Mouse (Mus musculus) megakaryocyte, adult 5-6 weeks (primary cell): ENCODE measurements around the gene Nrxn3. TPM values are rescaled to one million over a fixed set of nuclear protein-coding genes. Genes with fewer than 3 reads are reported as not detected.

ENCODE experiments used
- ATAC-seq: 2 replicates; pipeline ENCODE4 v1.8.0; 2016; ENCODE audit warnings: mild to moderate bottlenecking, inconsistent platforms; ENCODE audit not compliant: poor library complexity, severe bottlenecking
- total RNA-seq, 2 experiments: library from RNA; stranded (forward) in 1 of 2; stranded (reverse) in 1 of 2; fragments of 153-499, 151-499 nt in 1 of 2; fragments of 221-1000, 200-1000 nt in 1 of 2; gene quantifications; 2 replicates each; pipeline versions ENCODE4 v1.2.3 to v1.2.4; 2015 to 2017

Nrxn3 gene
- total RNA-seq, 2 experiments from 2014 or later: not detected

DNA sequence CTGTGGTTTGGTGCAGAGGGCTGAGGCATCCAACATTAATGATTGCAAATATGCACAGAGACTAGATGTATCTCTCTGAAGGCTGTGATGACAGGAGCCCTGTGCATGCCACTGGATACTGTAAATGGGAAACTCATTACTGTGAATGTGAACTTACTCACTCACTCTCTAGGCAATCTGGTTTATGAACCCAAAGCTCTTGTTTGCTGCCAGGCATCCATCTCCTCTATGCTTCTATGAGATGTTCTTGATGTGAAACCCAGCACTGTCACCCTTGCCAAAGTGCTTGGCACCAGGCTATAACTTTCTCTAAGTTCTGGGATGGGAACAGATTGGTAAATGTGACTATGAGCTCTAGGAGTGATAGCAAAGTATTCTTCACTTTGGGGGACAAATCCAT, 317.5 kb downstream of the Nrxn3 start:
- no peak for ATAC-seq

GRCm38 (mm10) chr12:89041429-89042107, 318.9 kb downstream of the Nrxn3 start:
- no peak for ATAC-seq

- no peak for ATAC-seq
These were observed 326.6 kb downstream of the Nrxn3 start for GRCm38 (mm10) chr12:89049279-89049678.

DNA sequence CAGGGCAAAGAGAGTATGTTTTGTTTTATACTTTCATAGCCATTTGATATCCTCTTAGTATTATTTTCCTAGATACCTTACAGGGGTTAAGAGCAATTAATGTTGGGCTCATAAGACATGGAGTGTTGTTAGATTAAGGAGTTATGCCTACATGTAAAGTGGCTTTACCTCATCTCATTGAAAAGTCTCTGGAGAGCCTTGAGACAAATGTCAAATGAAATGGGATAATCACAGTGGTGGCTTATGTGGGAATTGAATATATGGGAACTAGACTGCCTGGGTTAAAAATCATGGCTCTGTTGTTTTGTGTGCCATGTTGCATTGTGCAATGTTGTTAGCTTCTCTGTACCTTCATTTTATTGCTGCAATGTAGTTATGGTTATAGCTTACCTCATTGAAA, 327.0 kb downstream of the Nrxn3 start:
- no peak for ATAC-seq

- no peak for ATAC-seq
These were observed 349.8 kb downstream of the Nrxn3 start for GRCm38 (mm10) chr12:89072436-89072835.

GRCm38 (mm10) chr12:89073167-89073743, 350.6 kb downstream of the Nrxn3 start:
- ATAC-seq: no peak

DNA sequence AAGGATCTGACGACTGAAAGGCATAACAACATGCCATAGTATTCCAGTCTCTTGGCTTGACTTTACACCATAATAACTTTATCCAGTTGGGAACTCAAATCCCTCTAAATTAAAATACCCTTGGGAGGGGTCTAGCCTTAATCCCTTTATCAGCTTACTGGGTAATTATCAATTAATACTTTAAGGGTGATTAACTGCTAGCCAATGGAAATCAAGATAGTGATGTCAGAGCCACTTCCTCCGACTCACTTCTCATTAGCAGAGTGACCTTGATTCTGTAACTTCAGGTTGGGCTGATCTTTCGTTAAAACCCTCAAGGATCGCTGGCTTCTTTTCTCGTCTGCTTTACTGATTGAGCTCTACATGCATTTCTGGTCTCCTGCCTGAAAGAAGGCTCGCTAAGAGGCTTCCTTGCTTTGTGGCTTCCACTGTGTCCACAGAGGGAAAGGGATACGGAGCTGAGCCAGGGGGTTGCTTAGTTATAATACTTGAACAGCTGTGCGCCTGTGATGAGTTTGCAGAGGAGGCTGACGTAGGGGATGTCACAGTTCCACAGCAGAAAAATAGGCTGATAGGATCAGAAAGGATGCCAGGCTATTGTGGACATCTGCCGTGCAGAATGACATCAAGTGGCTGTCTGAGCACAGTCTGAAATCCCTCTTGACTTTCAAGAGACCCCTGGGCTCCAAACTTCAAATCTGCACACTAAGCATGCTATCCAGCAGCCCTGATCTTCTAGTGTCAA, 352.0 kb downstream of the Nrxn3 start:
- ATAC-seq: no peak

DNA sequence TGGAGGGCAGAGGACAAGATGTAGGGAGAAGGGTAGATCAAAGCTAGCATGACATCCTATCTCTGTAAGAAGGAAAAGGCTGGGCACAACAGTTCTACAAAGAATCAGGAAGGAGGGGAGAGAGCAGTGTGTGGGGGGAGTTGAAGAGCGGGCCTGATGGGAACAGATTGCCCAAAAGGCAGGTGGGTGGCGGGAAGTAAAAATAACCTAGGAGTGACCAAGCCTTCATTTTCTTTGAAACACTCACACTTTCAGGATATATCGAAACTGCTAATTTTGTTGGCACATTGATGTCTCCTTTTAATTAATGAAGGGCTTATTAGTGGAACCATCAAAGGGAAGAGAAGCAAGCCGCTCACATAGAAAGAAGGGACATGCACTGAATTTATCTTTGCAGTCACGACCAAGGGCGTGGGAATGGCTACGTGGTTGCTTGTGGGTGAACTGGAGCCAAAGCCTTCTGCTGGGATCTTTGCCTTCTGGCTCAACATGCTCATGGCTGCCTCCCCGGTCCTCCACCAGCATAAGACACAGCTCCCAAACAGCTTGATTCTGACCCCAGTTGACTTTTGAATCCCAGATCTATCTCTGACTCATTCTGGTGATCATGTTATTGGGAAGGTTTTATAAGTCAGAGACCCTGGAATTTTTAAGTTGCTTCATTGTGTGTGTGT, 371.3 kb downstream of the Nrxn3 start:
- ATAC-seq: no peak

DNA sequence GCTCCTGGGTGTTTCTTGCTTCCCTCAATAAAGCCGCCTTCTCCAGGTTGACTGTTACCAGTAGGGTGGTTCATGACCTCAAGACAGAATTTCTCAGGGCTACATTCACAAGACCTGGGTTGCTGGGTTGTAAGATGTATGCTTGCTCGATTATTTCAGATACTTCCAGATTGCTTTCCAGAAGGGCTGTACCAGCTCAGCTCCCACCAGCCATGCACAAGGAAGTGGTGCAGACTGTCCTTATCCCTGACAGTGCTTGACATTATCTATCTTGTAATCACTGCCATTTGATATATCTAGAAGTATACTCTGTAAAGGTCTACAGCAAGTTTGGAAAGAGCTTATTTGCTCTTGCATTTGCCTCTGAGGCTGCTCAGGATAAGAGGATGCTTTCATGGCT, 374.9 kb downstream of the Nrxn3 start:
- no peak for ATAC-seq

- no peak for ATAC-seq
These were observed 383.5 kb downstream of the Nrxn3 start for GRCm38 (mm10) chr12:89106029-89106733.

- ATAC-seq: no peak
These were observed 384.4 kb downstream of the Nrxn3 start for GRCm38 (mm10) chr12:89106881-89107584.

GRCm38 (mm10) chr12:89109779-89110335, 387.2 kb downstream of the Nrxn3 start:
- no peak for ATAC-seq

GRCm38 (mm10) chr12:89128602-89129001, 405.9 kb downstream of the Nrxn3 start:
- ATAC-seq: no peak

- no peak for ATAC-seq
These were observed 406.6 kb downstream of the Nrxn3 start for GRCm38 (mm10) chr12:89129139-89129907.

DNA sequence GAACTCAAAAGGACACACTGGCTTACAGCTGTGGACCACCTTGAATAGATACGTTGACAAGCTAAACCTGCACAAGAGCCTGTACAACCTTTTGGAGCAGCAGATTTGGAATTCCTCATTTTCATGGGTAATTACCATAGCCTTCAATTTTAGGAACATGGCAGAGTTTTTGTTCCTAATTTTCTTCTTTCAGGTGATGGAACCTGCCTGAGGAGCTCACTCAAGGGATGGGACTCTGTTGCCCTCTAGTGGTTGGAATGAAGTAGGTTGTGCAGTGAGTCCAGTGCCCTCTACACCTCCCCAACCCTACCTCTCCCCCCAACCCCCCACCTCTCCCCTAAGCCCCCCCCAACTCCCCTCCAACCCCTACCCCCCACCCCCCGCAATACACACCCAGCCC, 411.7 kb downstream of the Nrxn3 start:
- ATAC-seq: no peak

- no peak for ATAC-seq
These were observed 412.2 kb downstream of the Nrxn3 start for GRCm38 (mm10) chr12:89134774-89135307.

- ATAC-seq: no peak
These were observed 426.3 kb downstream of the Nrxn3 start for GRCm38 (mm10) chr12:89148974-89149411.

DNA sequence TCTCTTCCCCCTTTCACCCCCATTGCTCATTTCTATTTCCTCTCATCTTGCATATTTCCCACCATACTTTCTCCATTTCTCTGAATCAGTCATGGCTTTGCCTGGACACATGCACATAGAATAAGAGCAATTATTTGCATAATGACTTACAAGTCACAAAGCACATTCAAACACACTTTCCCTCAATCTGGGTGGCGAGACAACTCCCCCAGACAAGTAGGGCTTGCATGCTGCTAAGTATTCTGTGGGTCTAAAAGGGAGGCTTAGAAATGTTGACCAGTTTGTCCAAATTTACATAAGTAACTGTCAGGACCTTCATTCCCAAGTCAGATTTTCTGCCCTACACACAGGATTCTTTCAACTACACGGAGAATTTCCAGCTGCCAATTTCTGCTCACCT, 426.8 kb downstream of the Nrxn3 start:
- ATAC-seq: no peak
